Mouse (Mus musculus) E14TG2a.4 (cell line): ENCODE measurements around the gene Mob3c.

Experiments used
- CTCF ChIP-seq: conservative IDR thresholded peaks from 2 replicates; pipeline ENCODE4 v1.5.1; 2014; ENCODE audit warnings: low read length
- POU5F1 ChIP-seq: IDR thresholded peaks from 2 replicates; pipeline ENCODE4 v1.6.1; 2014; ENCODE audit warnings: low read length, borderline replicate concordance

DNA sequence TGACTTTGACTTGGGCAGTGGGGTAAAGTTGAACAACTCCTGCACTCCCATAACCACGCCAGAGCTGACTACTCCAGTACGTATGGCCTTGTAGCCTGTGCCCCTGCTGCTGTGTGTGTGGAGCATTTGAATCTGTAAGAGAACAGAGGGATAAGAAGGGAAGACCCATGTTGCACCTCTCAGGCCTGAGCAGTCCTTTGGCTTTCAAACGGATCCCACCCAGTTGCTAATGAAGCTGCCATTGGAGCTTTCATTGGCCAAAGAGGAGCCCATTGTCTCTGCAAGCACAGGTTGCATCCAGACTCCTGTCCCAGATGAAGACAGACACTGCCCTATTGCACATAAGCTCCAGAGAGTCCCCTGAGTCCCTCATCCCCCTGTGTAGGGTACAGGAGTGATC, 45.3 kb downstream of the Mob3c start:
- TF ChIP-seq CTCF = no peak
- no peak for TF ChIP-seq POU5F1
